ENCODE assay signal across 8 mouse cellular contexts in genomic region chr1:39651241-39651548, GRCm38 (mm10). TPM values are rescaled to one million over a fixed set of nuclear protein-coding genes. Genes with fewer than 3 reads are reported as not detected.
DNase-seq lines count a peak whose midpoint lies in the region; ATAC-seq lines count a peak whose summit lies in the region.

Gene Creg2, minus strand, starts transcription at chr1:39651474.

- 28% methylated on average over 9 of the region's 9 CpGs for WGBS in heart, embryonic 15.5 days
- WGBS in hindbrain, embryonic 13.5 days, result 33% methylated on average over 9 of the region's 9 CpGs
- WGBS in liver, embryonic 11.5 days, result 38% methylated on average over 9 of the region's 9 CpGs

- H3K27me3 ChIP-seq in heart, embryonic 15.5 days, result peaks cover 60% of the 10 kb centered on the region
- peaks cover 31% of the 10 kb centered on the region for H3K27me3 ChIP-seq in hindbrain, embryonic 13.5 days
- peaks cover 52% of the 10 kb centered on the region for H3K27me3 ChIP-seq in liver, embryonic 11.5 days (replicated peaks; ENCODE audit: control insufficient read depth, insufficient read depth, low read length)

- no peaks in the 10 kb centered on the region for H3K36me3 ChIP-seq in heart, embryonic 15.5 days
- no peaks in the 10 kb centered on the region for H3K36me3 ChIP-seq in hindbrain, embryonic 13.5 days
- H3K36me3 ChIP-seq in liver, embryonic 11.5 days (ENCODE audit: control insufficient read depth, insufficient read depth, low read length), result no peaks in the 10 kb centered on the region

- H3K27ac ChIP-seq in heart, embryonic 15.5 days, result no peak within 1 kb of the TSS
- peak within 1 kb of the TSS; percentile 78 for H3K27ac ChIP-seq in hindbrain, embryonic 13.5 days
- no peak within 1 kb of the TSS for H3K27ac ChIP-seq in liver, embryonic 11.5 days (ENCODE audit: low read depth, low read length)

- no peak for DNase-seq in heart, adult 9 months (ENCODE audit: low spot score in 2 of 2)
- no peak for DNase-seq in liver, embryonic 11.5 days (ENCODE audit: low spot score)
- no peak for DNase-seq in right cerebral cortex, postnatal 25 days
- DNase-seq in urinary bladder, postnatal 25 days (ENCODE audit: low spot score), result no peak

- ATAC-seq in heart, embryonic 15.5 days (replicated peaks; ENCODE audit: insufficient number of reproducible peaks, insufficient read depth, low FRiP score, low read depth), result no peak
- peak; percentile 46 for ATAC-seq in activated CD4-positive, CD25-positive, alpha-beta regulatory T cell, adult 4 months
- no peak; the same call in 1 of the 2 replicates for ATAC-seq in hindbrain, embryonic 13.5 days (ENCODE audit: low FRiP score)
- no peak for ATAC-seq in liver, embryonic 11.5 days (replicated peaks; ENCODE audit: low FRiP score)
- ATAC-seq in megakaryocyte progenitor cell, adult 5-6 weeks (replicated peaks; ENCODE audit: poor library complexity), result no peak

- peaks cover 16% of the 10 kb centered on the region for H3K4me1 ChIP-seq in heart, embryonic 15.5 days (replicated peaks)
- H3K4me1 ChIP-seq in hindbrain, embryonic 13.5 days (replicated peaks), result peaks cover 20% of the 10 kb centered on the region
- H3K4me1 ChIP-seq in liver, embryonic 11.5 days (replicated peaks; ENCODE audit: control insufficient read depth, insufficient read depth, low read length), result no peaks in the 10 kb centered on the region

- peak within 1 kb of the TSS; percentile 40 for H3K9ac ChIP-seq in heart, embryonic 15.5 days
- peak within 1 kb of the TSS; percentile 85 for H3K9ac ChIP-seq in hindbrain, embryonic 13.5 days
- no peak within 1 kb of the TSS for H3K9ac ChIP-seq in liver, embryonic 11.5 days (ENCODE audit: low read depth, low read length)

- H3K9me3 ChIP-seq in heart, embryonic 15.5 days (replicated peaks), result no peaks in the 10 kb centered on the region
- no peaks in the 10 kb centered on the region for H3K9me3 ChIP-seq in hindbrain, embryonic 13.5 days
- H3K9me3 ChIP-seq in liver, embryonic 11.5 days (ENCODE audit: control insufficient read depth, low read length), result no peaks in the 10 kb centered on the region

- H3K4me2 ChIP-seq in heart, embryonic 15.5 days, result peak within 1 kb of the TSS; percentile 100
- peak within 1 kb of the TSS; percentile 99 for H3K4me2 ChIP-seq in hindbrain, embryonic 13.5 days
- peak within 1 kb of the TSS; percentile 84 for H3K4me2 ChIP-seq in liver, embryonic 11.5 days

- peak within 1 kb of the TSS; percentile 62 for H3K4me3 ChIP-seq in heart, embryonic 15.5 days
- peak within 1 kb of the TSS; percentile 64 for H3K4me3 ChIP-seq in hindbrain, embryonic 13.5 days
- peak within 1 kb of the TSS; percentile 50 for H3K4me3 ChIP-seq in liver, embryonic 11.5 days (ENCODE audit: low read depth, low read length)

RNA-seq across cellular contexts. Expression of gene Creg2, which starts in this region (rescaled TPM):
- 0.01 and 0.14 TPM in 2 replicates for polyA plus RNA-seq in heart, embryonic 15.5 days (2015; fragmentation: Nextera tagmentation; extraction: Ambion mirVana)
- polyA plus RNA-seq in activated CD4-positive, CD25-positive, alpha-beta regulatory T cell, adult 4 months (2017; shearing (Covaris generic)), result under 1 TPM in 1 of 2 experiments, not detected in 1; 0.10 TPM
- polyA plus RNA-seq in hindbrain, embryonic 13.5 days (2015; fragmentation: Nextera tagmentation; extraction: Ambion mirVana), result 4.6 and 4.8 TPM in 2 replicates
- polyA plus RNA-seq in liver, embryonic 11.5 days (2014; fragmentation: Nextera tagmentation; extraction: Ambion mirVana), result not detected in 2 replicates
- not detected in 2 replicates for total RNA-seq in megakaryocyte progenitor cell, adult 5-6 weeks (2015)
- not detected in 2 replicates for total RNA-seq in megakaryocyte progenitor cell, adult 5-6 weeks (2017)

Comparison
In these comparisons a context has a peak if more than half of its experiments do, and no peak if none do; other contexts are left out.
1. Peak in ATAC-seq in activated CD4-positive, CD25-positive, alpha-beta regulatory T cell, adult 4 months; RNA of the gene not detected or under 1 TPM.